In genomic region chr13:59117233-59117632, GRCm38 (mm10) we compare ENCODE assay signal across 20 mouse cellular contexts.
DNase-seq lines count a peak whose midpoint lies in the region; ATAC-seq and TF ChIP-seq lines count a peak whose summit lies in the region.
"Had no signal": no experiment of that assay in that cellular context is flagged by ENCODE, and none has a peak within 500 bp of the region (broad histone marks: within the 10 kb centered on the region; RNA-seq: fewer than 3 reads in every experiment).

No protein-coding gene starts in this region.

- no peak overlapping the region for H3K9ac ChIP-seq in kidney, postnatal 0 days (ENCODE audit: low read depth, low read length)
- no peak overlapping the region for H3K9ac ChIP-seq in neural tube, embryonic 15.5 days (replicated peaks)
- H3K9ac ChIP-seq: hindbrain, embryonic 12.5 days; liver, embryonic 12.5 days; midbrain, embryonic 12.5 days had no signal

- 0 out of 2 replicates have a peak, but pooled peaks cover 6% of the 10 kb centered on the region for H3K9me3 ChIP-seq in kidney, postnatal 0 days (replicated peaks; ENCODE audit: low read length)
- 0 out of 2 replicates have a peak, but pooled peaks cover 5% of the 10 kb centered on the region for H3K9me3 ChIP-seq in neural tube, embryonic 15.5 days (replicated peaks)

- no peak for ATAC-seq in kidney, postnatal 0 days (replicated peaks; ENCODE audit: low FRiP score, low read depth)
- ATAC-seq in neural tube, embryonic 15.5 days (ENCODE audit: low FRiP score): no peak
- ATAC-seq in monocyte, adult 5-6 weeks (replicated peaks; ENCODE audit: insufficient number of reproducible peaks, low FRiP score, low TSS enrichment, poor library complexity, severe bottlenecking): no peak
- ATAC-seq: inflammation-experienced regulatory T-cells, adult 6 months; liver, embryonic 12.5 days had no signal

- H3K4me3 ChIP-seq in kidney, postnatal 0 days (replicated peaks; ENCODE audit: low read depth, low read length): no peak overlapping the region
- H3K4me3 ChIP-seq in testis, adult 2 months (ENCODE audit: control insufficient read depth, low read depth, low read length): no peak overlapping the region
- H3K4me3 ChIP-seq in neural tube, embryonic 15.5 days (replicated peaks): no peak overlapping the region
- H3K4me3 ChIP-seq: hindbrain, embryonic 12.5 days; liver, embryonic 12.5 days; midbrain, embryonic 12.5 days; myocyte had no signal

- H3K36me3 ChIP-seq in kidney, postnatal 0 days (ENCODE audit: insufficient read depth, low read length): no peaks in the 10 kb centered on the region
- H3K36me3 ChIP-seq in testis, adult 2 months (ENCODE audit: control insufficient read depth, insufficient read depth, low read length): no peaks in the 10 kb centered on the region
- no peaks in the 10 kb centered on the region for H3K36me3 ChIP-seq in neural tube, embryonic 15.5 days
- H3K36me3 ChIP-seq: G1E; hindbrain, embryonic 12.5 days; liver, embryonic 12.5 days; midbrain, embryonic 12.5 days had no signal

- TF ChIP-seq CTCF in kidney, postnatal 0 days (IDR thresholded peaks at IDR 0.05; ENCODE audit: low read depth): peak; percentile 20; the same call in 1 of the 2 replicates
- peak; percentile 52; the same call in 1 of the 2 replicates for TF ChIP-seq CTCF in testis, adult 2 months (IDR thresholded peaks at IDR 0.05; ENCODE audit: control insufficient read depth, insufficient read depth, insufficient replicate concordance, low read depth, low read length)
- TF ChIP-seq CTCF in brain, embryonic 14.5 days (IDR thresholded peaks at IDR 0.05; ENCODE audit: borderline replicate concordance, extremely low read depth, insufficient read depth, insufficient read length): peak; percentile 54; the same call in 1 of the 2 replicates

- H3K4me1 ChIP-seq in kidney, postnatal 0 days (replicated peaks; ENCODE audit: insufficient read depth, low read length): no peaks in the 10 kb centered on the region
- no peaks in the 10 kb centered on the region for H3K4me1 ChIP-seq in testis, adult 2 months (ENCODE audit: control insufficient read depth, insufficient read depth, low read length)
- H3K4me1 ChIP-seq in neural tube, embryonic 15.5 days: no peaks in the 10 kb centered on the region
- H3K4me1 ChIP-seq: liver, embryonic 12.5 days had no signal

- WGBS in kidney, postnatal 0 days: 87% methylated on average over 5 of the region's 5 CpGs
- 91% methylated on average over 5 of the region's 5 CpGs for WGBS in neural tube, embryonic 15.5 days

- TF ChIP-seq POLR2A in testis, adult 2 months (IDR thresholded peaks at IDR 0.05; ENCODE audit: control insufficient read depth, low read depth, low read length): no peak
- TF ChIP-seq POLR2A in brain, embryonic 14.5 days (IDR thresholded peaks at IDR 0.05; ENCODE audit: borderline replicate concordance, extremely low read depth, insufficient read depth, insufficient read length, poor library complexity, severe bottlenecking): no peak

- H3K4me2 ChIP-seq in kidney, postnatal 0 days (ENCODE audit: low read length): no peak overlapping the region
- H3K4me2 ChIP-seq in neural tube, embryonic 15.5 days: no peak overlapping the region
- H3K4me2 ChIP-seq: hindbrain, embryonic 12.5 days; liver, embryonic 12.5 days; midbrain, embryonic 12.5 days had no signal

- no peak overlapping the region for H3K27ac ChIP-seq in kidney, postnatal 0 days
- no peak overlapping the region for H3K27ac ChIP-seq in testis, adult 2 months (ENCODE audit: control insufficient read depth, insufficient read depth, low read depth, low read length)
- H3K27ac ChIP-seq in neural tube, embryonic 15.5 days (replicated peaks): no peak overlapping the region
- H3K27ac ChIP-seq: hindbrain, embryonic 12.5 days; liver, embryonic 12.5 days; midbrain, embryonic 12.5 days had no signal

- no peak for DNase-seq in kidney, postnatal 0 days (ENCODE audit: low spot score)
- DNase-seq in kidney, adult 8-10 months: no peak
- no peak for DNase-seq in testis, postnatal 14 days (ENCODE audit: low spot score)
- DNase-seq in brain, embryonic 14.5 days (ENCODE audit: low read depth): no peak
- DNase-seq: adrenal gland, adult 8-10 months; cerebellum, postnatal 10 days; gastrocnemius, postnatal 10 days; kidney, adult 2 months; kidney, postnatal 25 days; lung, postnatal 10 days; right cerebral cortex, postnatal 25 days had no signal

- no peaks in the 10 kb centered on the region for H3K27me3 ChIP-seq in kidney, postnatal 0 days (ENCODE audit: insufficient read depth, low read length)
- no peaks in the 10 kb centered on the region for H3K27me3 ChIP-seq in testis, adult 2 months (ENCODE audit: control insufficient read depth, insufficient read depth, low read length)
- no peaks in the 10 kb centered on the region for H3K27me3 ChIP-seq in neural tube, embryonic 15.5 days (replicated peaks)
- H3K27me3 ChIP-seq: hindbrain, embryonic 12.5 days; liver, embryonic 12.5 days; midbrain, embryonic 12.5 days had no signal
